ENCODE assay signal across 8 mouse cellular contexts in genomic region chr8:126299333-126299732, GRCm38 (mm10). TPM values are rescaled to one million over a fixed set of nuclear protein-coding genes. Genes with fewer than 3 reads are reported as not detected.
DNase-seq lines count a peak whose midpoint lies in the region; ATAC-seq lines count a peak whose summit lies in the region.

No protein-coding gene starts in this region.

- DNase-seq in hindbrain, embryonic 11.5 days (ENCODE audit: low spot score): peak; percentile 10
- DNase-seq in limb, embryonic 10.5 days (ENCODE audit: low spot score): peak; percentile 31
- peak; percentile 52 to 58 for DNase-seq in right cerebral cortex, adult 2 months (ENCODE audit: low spot score in 2 of 2)
- DNase-seq in gastrocnemius, postnatal 14 days: no peak
- no peak for DNase-seq in gastrocnemius, postnatal 4 days (ENCODE audit: low spot score in 2 of 2)
- no peak for DNase-seq in adrenal gland, postnatal 14 days

- no peak overlapping the region for H3K27ac ChIP-seq in kidney, embryonic 16.5 days (ENCODE audit: low read length)
- H3K27ac ChIP-seq in kidney, embryonic 14.5 days (ENCODE audit: low read depth, low read length): no peak overlapping the region
- H3K27ac ChIP-seq in hindbrain, embryonic 11.5 days (ENCODE audit: low read depth, low read length): no peak overlapping the region
- H3K27ac ChIP-seq in limb, embryonic 10.5 days: no peak overlapping the region

- intact Hi-C loops in gastrocnemius, postnatal 14 days (cut with DNase I; ENCODE audit: low total_unique reads): no loop called here

- WGBS in kidney, embryonic 16.5 days: 21% methylated on average over 7 of the region's 7 CpGs
- WGBS in kidney, embryonic 14.5 days: 21% methylated on average over 7 of the region's 7 CpGs
- WGBS in hindbrain, embryonic 11.5 days: 32% methylated on average over 7 of the region's 7 CpGs
- WGBS in limb, embryonic 10.5 days: 22% methylated on average over 7 of the region's 7 CpGs

- no peaks in the 10 kb centered on the region for H3K36me3 ChIP-seq in kidney, embryonic 16.5 days (ENCODE audit: insufficient read depth, low read length)
- H3K36me3 ChIP-seq in kidney, embryonic 14.5 days (ENCODE audit: control insufficient read depth, insufficient read depth, low read length): no peaks in the 10 kb centered on the region
- H3K36me3 ChIP-seq in hindbrain, embryonic 11.5 days (ENCODE audit: control insufficient read depth, insufficient read depth, low read length): no peaks in the 10 kb centered on the region
- H3K36me3 ChIP-seq in limb, embryonic 10.5 days: no peaks in the 10 kb centered on the region

- peaks cover 14% of the 10 kb centered on the region; the same call in 1 of the 2 replicates for H3K4me1 ChIP-seq in kidney, embryonic 16.5 days (ENCODE audit: insufficient read depth, low read length)
- no peaks in the 10 kb centered on the region for H3K4me1 ChIP-seq in kidney, embryonic 14.5 days (ENCODE audit: control insufficient read depth, insufficient read depth, low read length)
- no peaks in the 10 kb centered on the region for H3K4me1 ChIP-seq in hindbrain, embryonic 11.5 days (replicated peaks; ENCODE audit: control insufficient read depth, insufficient read depth, low read length)
- peaks cover 14% of the 10 kb centered on the region for H3K4me1 ChIP-seq in limb, embryonic 10.5 days

- no peak overlapping the region for H3K4me3 ChIP-seq in kidney, embryonic 16.5 days (ENCODE audit: low read length)
- H3K4me3 ChIP-seq in kidney, embryonic 14.5 days (ENCODE audit: low read length): no peak overlapping the region
- no peak overlapping the region for H3K4me3 ChIP-seq in hindbrain, embryonic 11.5 days (ENCODE audit: low read depth, low read length)
- H3K4me3 ChIP-seq in limb, embryonic 10.5 days: peak overlapping the region; percentile 66; the same call in 1 of the 2 replicates

- H3K4me2 ChIP-seq in kidney, embryonic 16.5 days (replicated peaks; ENCODE audit: low read depth, low read length): peak overlapping the region; percentile 95; the same call in 1 of the 2 replicates
- no peak overlapping the region for H3K4me2 ChIP-seq in kidney, embryonic 14.5 days (replicated peaks; ENCODE audit: low read depth, low read length)
- H3K4me2 ChIP-seq in hindbrain, embryonic 11.5 days (replicated peaks; ENCODE audit: low read depth, low read length): no peak overlapping the region

- no peak overlapping the region for H3K9ac ChIP-seq in kidney, embryonic 16.5 days (replicated peaks; ENCODE audit: low read length)
- no peak overlapping the region for H3K9ac ChIP-seq in kidney, embryonic 14.5 days (ENCODE audit: low read depth, low read length)
- no peak overlapping the region for H3K9ac ChIP-seq in hindbrain, embryonic 11.5 days (ENCODE audit: low read depth, low read length)

- ATAC-seq in kidney, embryonic 16.5 days (ENCODE audit: low FRiP score, low TSS enrichment): no peak
- no peak for ATAC-seq in kidney, embryonic 14.5 days (ENCODE audit: low FRiP score, low TSS enrichment)
- ATAC-seq in hindbrain, embryonic 11.5 days (ENCODE audit: low FRiP score): no peak

- H3K9me3 ChIP-seq in kidney, embryonic 16.5 days (ENCODE audit: low read length): no peaks in the 10 kb centered on the region
- H3K9me3 ChIP-seq in kidney, embryonic 14.5 days (ENCODE audit: control insufficient read depth, low read length): no peaks in the 10 kb centered on the region
- H3K9me3 ChIP-seq in hindbrain, embryonic 11.5 days (ENCODE audit: control insufficient read depth, low read length): no peaks in the 10 kb centered on the region
- no peaks in the 10 kb centered on the region for H3K9me3 ChIP-seq in limb, embryonic 10.5 days (replicated peaks)

- peaks cover 23% of the 10 kb centered on the region for H3K27me3 ChIP-seq in kidney, embryonic 16.5 days (ENCODE audit: insufficient read depth, low read length)
- peaks cover 15% of the 10 kb centered on the region for H3K27me3 ChIP-seq in kidney, embryonic 14.5 days (ENCODE audit: control insufficient read depth, insufficient read depth, low read length)
- peaks cover 22% of the 10 kb centered on the region for H3K27me3 ChIP-seq in hindbrain, embryonic 11.5 days (ENCODE audit: control insufficient read depth, insufficient read depth, low read length)
- H3K27me3 ChIP-seq in limb, embryonic 10.5 days (ENCODE audit: low read depth, poor library complexity, severe bottlenecking): peaks cover 40% of the 10 kb centered on the region

RNA-seq across cellular contexts. Expression of gene Slc35f3, which starts 1.0 kb away (rescaled TPM):
- 0.69 and 0.82 TPM in 2 replicates for polyA plus RNA-seq in kidney, embryonic 16.5 days (2015; fragmentation: Nextera tagmentation; extraction: Ambion mirVana)
- polyA plus RNA-seq in kidney, embryonic 14.5 days (2014; fragmentation: Nextera tagmentation; extraction: Ambion mirVana): 0.30 and 0.83 TPM in 2 replicates
- polyA plus RNA-seq in hindbrain, embryonic 11.5 days (2014; fragmentation: Nextera tagmentation; extraction: Ambion mirVana): 0.08 and 0.22 TPM in 2 replicates
- 0.06 and 0.16 TPM in 2 replicates for polyA plus RNA-seq in limb, embryonic 10.5 days (2016; fragmentation: Nextera tagmentation; extraction: Ambion mirVana)
- total RNA-seq in gastrocnemius, postnatal 14 days (2021): under 1 TPM; 0.13 to 0.14 TPM
- total RNA-seq in gastrocnemius, postnatal 4 days (2021): under 1 TPM; 0.29 to 0.37 TPM
- total RNA-seq in adrenal gland, postnatal 14 days (2021): 1.2 and 1.3 TPM in 2 replicates

Comparison
In these comparisons a context has a peak if more than half of its experiments do, and no peak if none do; other contexts are left out.
1. DNase-seq: peak in hindbrain, embryonic 11.5 days (single experiment), limb, embryonic 10.5 days (single experiment) and right cerebral cortex, adult 2 months (2 of 2); none in gastrocnemius, postnatal 14 days (single experiment), gastrocnemius, postnatal 4 days (0 of 2) and adrenal gland, postnatal 14 days (single experiment).